13 mouse cellular contexts compared by ENCODE assay signal in the genomic region with DNA sequence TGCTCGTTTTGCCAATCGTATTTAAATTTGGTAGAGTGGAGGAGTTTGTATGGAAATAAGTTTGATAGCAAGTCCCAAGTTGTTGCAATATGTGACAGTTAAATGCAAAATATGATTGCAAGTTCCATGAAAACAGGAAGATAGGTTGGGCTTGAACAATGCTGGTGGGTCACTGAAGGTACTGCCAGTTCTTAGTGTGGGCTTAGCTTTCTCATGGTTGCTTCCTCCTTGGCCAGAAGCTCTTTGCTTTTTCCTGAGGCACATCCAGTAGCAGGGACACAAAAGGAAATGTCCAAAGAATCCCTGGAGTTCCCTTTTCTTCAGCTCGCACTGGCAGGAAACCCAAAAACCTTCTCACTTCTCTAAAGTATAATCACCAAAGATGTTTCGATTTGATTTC. TPM values are rescaled to one million over a fixed set of nuclear protein-coding genes. Genes with fewer than 3 reads are reported as not detected.
A peak's percentile ranks its signal among the peaks of the same experiment; 100 is the strongest.
DNase-seq lines count a peak whose midpoint lies in the region.
"Had no signal": no experiment of that assay in that cellular context is flagged by ENCODE, and none has a peak within 500 bp of the region (broad histone marks: within the 10 kb centered on the region; RNA-seq: fewer than 3 reads in every experiment).

No protein-coding gene starts in this region.

- intact Hi-C loops in heart, postnatal 14 days (cut with DNase I) = loop anchor here (5.0 kb wide), 1 partner anchor 36 kb away; no protein-coding TSS in a partner anchor

- DNase-seq in adrenal gland, adult (ENCODE audit: inconsistent age in 2 of 2, low spot score in 1 of 2) = peak; percentile 25 to 53
- no peak for DNase-seq in adrenal gland, postnatal 25 days
- peak; percentile 62 for DNase-seq in heart, adult 8-10 months (ENCODE audit: low spot score)
- DNase-seq in heart, postnatal 14 days = no peak
- DNase-seq in kidney, postnatal 10 days = peak; percentile 9
- DNase-seq in kidney, adult 11 months = no peak
- DNase-seq in lung, postnatal 36 days = peak; percentile 56
- DNase-seq in lung, postnatal 4 days = no peak
- DNase-seq: cerebellum, adult 2 months; left cerebral cortex, postnatal 4 days; liver; midbrain, embryonic 14.5 days; right cerebral cortex, adult 18-20 months had no signal

RNA-seq across cellular contexts. Expression of a gene that starts 22.3 kb away (rescaled TPM):
- 21.1 and 31.8 TPM in 2 replicates for total RNA-seq in adrenal gland, postnatal 25 days (2021)
- 10 to 100 TPM; 25.2 to 38.5 (median 34.8) TPM for total RNA-seq in heart, adult 8-10 months (2022)
- total RNA-seq in heart, postnatal 14 days (2021) = 10 to 100 TPM; 33.9 to 34.1 TPM

Comparison
In these comparisons a context has a peak if more than half of its experiments do, and no peak if none do; other contexts are left out.
1. DNase-seq: peak in adrenal gland, adult (2 of 2), heart, adult 8-10 months (single experiment), kidney, postnatal 10 days (single experiment) and lung, postnatal 36 days (single experiment); none in adrenal gland, postnatal 25 days (single experiment), heart, postnatal 14 days (0 of 2), kidney, adult 11 months (single experiment) and lung, postnatal 4 days (0 of 2).